Mouse (Mus musculus) mesoderm, embryonic 11.5 days (tissue): Measurements from ENCODE around the gene Cyp4f13.

Experiments
- DNase-seq: peaks from one replicate; pipeline ENCODE4 v3.0.0-alpha.2; 2012; ENCODE audit warnings: low read depth, low spot score

Cyp4f13 gene

DNA sequence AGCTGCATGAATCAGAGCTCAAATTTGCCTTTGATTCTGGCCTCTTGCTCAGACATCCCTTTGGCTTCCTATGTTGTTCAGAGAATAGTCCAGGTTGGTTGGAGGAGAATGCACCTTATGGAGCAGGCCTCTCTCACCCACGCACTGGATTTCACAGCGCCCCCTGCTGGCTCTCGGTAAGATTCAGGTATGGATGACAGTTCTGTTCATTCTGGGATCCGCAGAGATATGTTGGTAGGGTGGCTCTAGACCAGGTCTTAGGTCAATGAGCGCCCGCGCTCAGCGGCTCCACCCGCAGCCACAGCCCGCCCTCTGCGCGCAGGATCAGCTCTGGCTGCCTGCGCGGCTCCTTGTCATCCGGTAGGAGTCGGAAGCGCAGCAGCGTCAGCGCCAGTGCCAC lies 42.0 kb downstream of the Cyp4f13 start:
- peak; percentile 51 for DNase-seq

DNA sequence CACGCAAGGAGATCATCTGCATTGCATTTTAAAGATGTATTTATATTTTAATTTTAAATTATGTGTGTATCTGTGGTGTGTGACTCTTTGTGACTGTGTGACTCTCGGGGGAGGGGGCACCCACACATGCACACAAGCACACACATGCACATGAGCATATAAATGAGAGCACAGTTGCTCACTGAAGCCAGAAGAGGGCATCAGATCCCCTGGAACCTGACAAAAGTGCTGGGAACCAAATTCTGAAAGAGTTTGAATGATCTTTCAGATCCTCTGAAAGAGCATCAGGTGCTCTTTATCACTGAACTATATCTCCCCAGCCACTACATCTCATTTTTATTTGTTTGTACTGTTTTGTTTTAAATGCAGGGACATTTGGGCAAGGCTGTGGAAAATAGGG lies 42.8 kb downstream of the Cyp4f13 start:
- DNase-seq, result no peak

DNA sequence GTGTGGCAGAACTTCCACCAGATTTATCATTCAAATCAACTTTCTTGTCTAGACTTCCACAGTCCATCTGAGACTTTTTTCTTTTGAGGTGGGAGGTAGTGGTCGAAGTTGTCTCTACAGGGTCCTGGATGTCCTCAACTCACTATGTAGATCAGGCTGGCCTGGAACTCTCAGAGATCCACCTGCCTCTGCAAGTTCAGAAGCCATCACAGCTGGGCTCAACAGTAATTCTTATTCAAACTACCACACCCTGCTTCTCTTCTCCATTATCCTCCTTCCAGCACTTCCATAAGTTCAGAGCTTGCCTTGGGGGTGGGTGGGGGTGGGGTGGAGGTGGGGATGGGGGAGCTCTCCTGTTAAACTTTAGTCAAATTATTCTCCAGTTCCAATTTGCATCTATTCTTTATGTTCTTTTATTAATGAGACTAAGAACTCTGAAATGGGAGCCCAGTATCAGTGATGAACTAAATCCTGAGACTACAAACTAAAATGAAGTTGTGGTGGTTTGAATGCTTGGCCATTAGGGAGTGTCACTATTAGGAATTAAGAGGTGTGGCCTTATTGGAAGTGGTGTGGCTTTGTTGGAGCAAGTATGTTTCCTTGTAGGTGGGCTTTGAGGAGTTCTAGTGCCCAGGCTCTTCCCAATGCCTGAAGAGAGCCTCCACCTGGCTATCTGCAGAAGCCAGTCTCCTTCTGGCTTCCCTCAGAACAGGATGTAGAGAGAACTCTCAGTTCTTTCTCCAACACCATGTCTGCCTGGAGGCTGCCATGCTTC lies 45.3 kb downstream of the Cyp4f13 start:
- DNase-seq, result no peak

DNA sequence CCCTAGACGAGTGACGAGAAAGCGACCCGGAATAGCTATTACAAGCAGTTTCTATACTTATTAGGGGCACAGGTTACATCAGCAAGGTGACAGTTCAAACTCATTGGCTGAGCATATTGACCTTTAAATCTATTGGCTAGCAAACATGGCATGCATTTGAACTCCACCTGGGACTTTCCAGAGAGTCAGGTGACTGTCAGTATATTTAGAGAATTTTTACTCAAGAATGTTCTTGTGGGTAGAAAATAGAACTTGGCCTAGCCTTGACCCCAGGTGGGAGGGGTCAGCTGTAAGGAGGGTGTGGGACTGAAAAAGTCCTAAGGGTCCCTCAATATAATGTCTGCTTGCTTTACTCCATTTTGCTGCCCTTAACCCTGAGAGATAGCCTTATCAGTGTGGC lies 51.8 kb downstream of the Cyp4f13 start:
- DNase-seq, result no peak

DNA sequence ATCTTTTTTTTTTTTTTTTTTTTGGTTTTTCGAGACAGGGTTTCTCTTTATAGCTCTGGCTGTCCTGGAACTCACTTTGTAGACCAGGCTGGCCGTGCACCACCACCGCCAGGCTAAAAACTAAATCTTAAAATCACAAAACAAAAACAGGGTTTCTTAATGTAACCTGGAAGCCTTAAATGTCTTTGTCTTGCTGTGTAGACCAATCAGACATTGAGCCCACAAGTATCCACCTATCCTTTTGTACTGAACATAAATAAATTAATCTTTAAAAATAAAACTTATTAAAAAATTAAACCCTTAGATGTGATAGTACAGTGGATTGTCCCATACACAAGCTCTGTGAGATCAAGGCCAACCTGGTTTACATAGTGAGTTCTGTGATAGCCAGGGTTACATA lies 53.3 kb downstream of the Cyp4f13 start:
- no peak for DNase-seq

DNA sequence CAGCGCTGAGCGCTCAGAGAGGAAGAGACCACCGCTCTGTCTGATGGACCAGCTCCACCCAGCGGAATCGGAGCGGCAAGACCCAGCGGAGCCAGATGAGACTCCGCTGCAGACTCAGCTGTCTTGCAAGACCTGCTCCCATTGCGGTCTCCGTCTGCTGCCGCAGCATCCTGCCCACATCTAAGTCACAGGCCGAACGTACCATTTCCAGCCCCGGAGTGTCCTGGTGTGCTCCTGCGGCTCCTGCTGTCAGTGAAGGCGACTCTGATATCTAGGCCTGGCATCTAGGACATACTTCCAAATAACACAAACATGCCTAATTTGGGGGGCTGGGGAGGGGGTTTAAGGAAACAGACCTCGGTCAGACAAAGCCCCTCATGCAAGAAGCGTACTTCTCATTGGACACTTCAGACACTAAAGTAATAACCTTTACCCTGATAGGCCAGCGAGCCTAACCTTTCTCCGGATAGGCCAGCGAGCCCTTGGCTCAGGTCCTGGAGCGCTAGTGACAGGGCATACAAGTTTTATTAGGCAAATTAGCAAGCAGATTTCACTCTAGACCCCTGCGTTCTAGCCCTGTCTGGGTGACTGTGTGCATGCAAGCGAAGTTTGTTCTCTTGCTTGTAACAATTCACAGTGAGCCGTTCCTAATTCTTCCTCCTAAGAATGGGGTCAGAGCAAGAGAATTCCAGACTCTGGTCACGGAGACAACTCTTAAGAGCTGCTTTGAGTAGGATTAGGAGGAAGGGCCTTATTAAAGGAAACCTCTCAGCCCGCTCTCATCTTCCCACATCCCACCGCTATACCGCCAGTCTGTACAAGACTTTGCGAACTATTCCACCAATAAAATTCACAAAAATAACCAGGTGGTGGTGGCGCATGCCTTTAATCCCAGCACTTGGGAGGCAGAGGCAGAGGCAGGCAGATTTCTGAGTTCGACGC lies 55.7 kb downstream of the Cyp4f13 start, which contains the start of gene Zfp870:
TSS of gene Zfp870 (minus strand) at position 404 of the 942 bp plus-strand sequence.
- peak; percentile 95 for DNase-seq

DNA sequence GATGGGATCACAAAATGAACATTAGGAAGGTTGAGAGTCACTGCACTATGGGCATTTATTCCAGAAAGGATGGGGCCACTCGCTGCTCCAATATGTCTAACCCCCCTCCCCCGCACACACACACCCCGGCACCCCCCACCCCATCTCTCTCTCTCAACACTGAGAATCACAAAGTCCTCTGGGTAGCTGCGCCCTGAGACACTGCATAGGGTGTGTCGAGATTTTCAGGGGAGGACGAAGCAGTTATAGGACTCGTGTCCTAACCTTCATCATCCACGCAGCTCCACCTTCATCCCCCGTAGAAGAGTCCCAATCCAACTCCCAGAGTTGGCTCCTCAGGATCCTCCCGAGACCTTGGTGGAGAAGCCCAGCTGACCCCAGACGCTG lies 56.4 kb downstream of the Cyp4f13 start:
- DNase-seq, result no peak

DNA sequence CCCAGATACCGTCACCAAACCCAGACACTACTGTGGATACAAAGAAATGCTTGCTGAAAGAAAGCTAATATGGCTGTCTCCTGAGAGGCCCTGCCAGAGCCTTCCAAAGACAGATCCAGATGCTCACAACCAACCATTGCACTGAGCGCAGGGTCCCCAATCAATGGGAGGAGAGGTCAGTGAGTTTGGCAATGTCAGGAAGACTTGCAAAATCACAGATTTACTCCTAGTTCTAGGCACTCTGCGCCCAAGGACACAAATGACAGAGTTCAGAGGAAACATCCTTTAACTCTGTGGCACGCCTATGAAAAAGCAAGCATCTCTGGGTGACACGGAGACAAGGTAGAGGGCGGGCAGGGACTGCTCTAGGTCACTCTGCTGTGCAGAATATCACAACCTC lies 57.6 kb downstream of the Cyp4f13 start:
- DNase-seq, result no peak

DNA sequence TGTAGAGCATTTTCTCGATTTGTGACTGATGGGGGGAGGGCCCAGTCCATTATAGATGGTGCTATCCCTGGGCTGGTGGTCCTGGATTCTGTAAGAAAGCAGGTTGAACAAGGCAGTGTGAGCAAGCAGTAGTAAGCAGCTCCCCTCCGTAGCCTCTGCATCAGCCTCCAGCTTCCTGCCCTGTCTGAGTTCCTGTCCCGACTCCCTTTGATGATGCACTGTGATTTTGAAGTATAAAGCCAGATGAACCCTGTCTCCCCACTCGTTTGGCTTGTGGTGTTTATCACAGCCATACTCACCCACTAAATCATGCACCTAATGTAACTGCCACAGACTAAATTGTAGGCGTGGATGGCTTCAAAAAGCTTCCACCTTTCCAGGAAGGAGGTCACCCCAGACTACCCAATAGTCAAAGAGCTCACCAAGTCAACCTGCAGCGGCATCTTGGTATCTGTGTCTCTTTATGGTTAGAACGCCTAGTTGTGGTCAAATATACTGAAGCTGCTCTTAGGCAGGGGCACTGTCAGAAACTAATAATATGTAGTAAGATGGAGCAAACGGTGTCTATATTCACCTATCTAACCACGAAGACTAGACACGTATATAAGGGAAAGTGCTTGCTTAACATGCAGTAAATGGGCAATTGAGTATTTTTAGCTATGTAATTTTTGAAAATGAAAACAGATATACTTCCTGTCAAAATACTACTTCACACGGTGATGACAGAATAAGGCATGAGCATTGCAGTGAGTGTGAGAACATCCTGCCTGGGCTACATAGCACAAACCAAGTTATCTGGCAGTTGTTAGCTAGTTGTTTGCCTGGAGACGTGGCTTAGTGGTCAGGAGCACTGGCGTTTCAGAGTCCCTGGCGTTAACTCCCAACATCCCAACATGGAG lies 66.6 kb downstream of the Cyp4f13 start:
- DNase-seq, result no peak

DNA sequence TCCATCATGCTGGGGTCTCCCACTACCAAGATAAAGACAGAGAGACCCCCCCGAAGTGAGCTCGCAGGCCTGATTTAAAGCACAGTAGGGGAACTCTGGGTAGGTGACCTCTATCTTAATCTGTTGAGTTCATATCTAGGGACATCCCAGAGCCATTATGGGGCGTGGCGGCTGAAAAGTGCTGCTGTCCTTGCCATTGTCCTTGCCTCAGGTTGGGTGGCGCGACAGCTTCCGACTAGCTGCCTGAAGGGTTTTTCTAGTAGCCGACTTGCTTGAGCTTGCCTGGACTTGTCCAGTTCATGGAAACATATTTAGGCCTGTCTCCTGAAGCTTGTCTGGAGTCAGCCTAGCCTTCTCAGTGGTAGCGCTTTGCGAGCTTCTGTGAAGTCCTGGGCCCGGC lies 68.4 kb downstream of the Cyp4f13 start:
- no peak for DNase-seq

DNA sequence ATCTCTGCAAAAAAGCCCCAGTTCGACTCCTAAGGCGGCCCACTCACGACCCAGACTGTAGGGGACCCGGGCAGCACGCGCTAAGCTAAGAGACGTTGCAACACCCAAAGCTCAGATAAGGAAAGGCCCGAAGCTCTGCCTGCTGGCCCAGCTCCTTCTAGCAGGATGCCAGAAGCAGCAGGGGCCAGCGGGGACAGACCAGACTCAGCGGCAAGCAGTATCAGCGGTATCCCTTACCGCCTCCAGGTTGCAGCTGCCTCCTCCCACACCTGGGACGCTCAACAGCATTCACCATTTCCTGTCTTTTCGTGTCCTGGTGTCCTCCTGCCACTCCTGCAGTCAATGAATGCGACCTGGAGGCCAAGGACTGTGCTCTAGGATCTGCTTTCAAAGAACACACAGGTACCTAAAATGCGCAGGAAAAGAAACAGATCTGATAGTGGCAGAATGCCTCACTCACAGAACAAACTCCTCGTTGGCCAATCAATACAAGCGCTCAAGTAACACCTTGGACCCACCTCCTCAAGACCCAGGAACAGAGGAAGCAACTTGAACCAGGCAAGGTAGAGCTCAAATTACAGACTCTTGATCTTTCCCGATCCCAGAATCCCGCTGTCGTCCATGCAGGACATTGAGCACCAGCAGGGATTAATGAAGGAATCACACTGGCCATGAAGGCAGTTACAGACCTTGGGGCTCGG lies 69.6 kb downstream of the Cyp4f13 start:
- peak; percentile 22 for DNase-seq
